Mouse (Mus musculus): ENCODE measurements around the gene Ick.
"Not testable (repeated sequence)": the region's sequence is repeated elsewhere in the genome, so short reads cannot be mapped to it uniquely, and the experiment has no call there.

Ick gene

GRCm38 (mm10) chr9:78105501-78105932 is 3.5 kb upstream of the Ick start:
- DNase-seq = no peak

- peak; percentile 46 to 70 for DNase-seq
Measured at GRCm38 (mm10) chr9:78106821-78107220, 2.2 kb upstream of the Ick start.

GRCm38 (mm10) chr9:78107582-78107911 is 1.4 kb upstream of the Ick start:
- DNase-seq = no peak

- DNase-seq = peak; percentile 77 to 88
Measured at GRCm38 (mm10) chr9:78107912-78108795, 838 bp upstream of the Ick start.

GRCm38 (mm10) chr9:78109656-78110055 is 664 bp downstream of the Ick start:
- no peak for DNase-seq

- no peak for DNase-seq
Measured at GRCm38 (mm10) chr9:78111456-78111855, 2.5 kb downstream of the Ick start.

GRCm38 (mm10) chr9:78112770-78113537 is 4.0 kb downstream of the Ick start:
- peak; percentile 92 to 94 for DNase-seq

GRCm38 (mm10) chr9:78113538-78113885 is 4.5 kb downstream of the Ick start:
- no peak for DNase-seq

GRCm38 (mm10) chr9:78115746-78116145 is 6.8 kb downstream of the Ick start:
- no peak for DNase-seq

- DNase-seq = no peak
Measured at GRCm38 (mm10) chr9:78117690-78118089, 8.7 kb downstream of the Ick start.

- DNase-seq = peak in 1 of 2 experiments; percentile 69
Measured at GRCm38 (mm10) chr9:78121358-78121757, 12.4 kb downstream of the Ick start.

GRCm38 (mm10) chr9:78121985-78122384 is 13.0 kb downstream of the Ick start:
- DNase-seq = no peak

- no peak for DNase-seq
Measured at GRCm38 (mm10) chr9:78122939-78123712, 14.1 kb downstream of the Ick start.

- no peak for DNase-seq
Measured at GRCm38 (mm10) chr9:78124297-78124696, 15.3 kb downstream of the Ick start.

GRCm38 (mm10) chr9:78126007-78126406 is 17.0 kb downstream of the Ick start:
- DNase-seq = no peak

- no peak for DNase-seq
Measured at GRCm38 (mm10) chr9:78126643-78127042, 17.7 kb downstream of the Ick start.

- DNase-seq = no peak
Measured at GRCm38 (mm10) chr9:78135658-78136057, 26.7 kb downstream of the Ick start.

- DNase-seq = no peak
Measured at GRCm38 (mm10) chr9:78138044-78138676, 29.2 kb downstream of the Ick start.

- DNase-seq = no peak
Measured at GRCm38 (mm10) chr9:78139463-78139862, 30.5 kb downstream of the Ick start.

- DNase-seq = no peak
Measured at GRCm38 (mm10) chr9:78146099-78146498, 37.1 kb downstream of the Ick start.

- DNase-seq = no peak
Measured at GRCm38 (mm10) chr9:78146627-78147026, 37.6 kb downstream of the Ick start.

- DNase-seq = no peak
Measured at GRCm38 (mm10) chr9:78148149-78148548, 39.2 kb downstream of the Ick start.

GRCm38 (mm10) chr9:78149770-78150169 is 40.8 kb downstream of the Ick start:
- not testable (repeated sequence) for DNase-seq

Measured in kidney, postnatal 25 days (tissue).